Mouse (Mus musculus): ENCODE data around the gene Cntnap5a. TPM values are rescaled to one million over a fixed set of nuclear protein-coding genes. Genes with fewer than 3 reads are reported as not detected.

Cntnap5a gene
- total RNA-seq, 2 experiments from 2014 or later: not detected

DNA sequence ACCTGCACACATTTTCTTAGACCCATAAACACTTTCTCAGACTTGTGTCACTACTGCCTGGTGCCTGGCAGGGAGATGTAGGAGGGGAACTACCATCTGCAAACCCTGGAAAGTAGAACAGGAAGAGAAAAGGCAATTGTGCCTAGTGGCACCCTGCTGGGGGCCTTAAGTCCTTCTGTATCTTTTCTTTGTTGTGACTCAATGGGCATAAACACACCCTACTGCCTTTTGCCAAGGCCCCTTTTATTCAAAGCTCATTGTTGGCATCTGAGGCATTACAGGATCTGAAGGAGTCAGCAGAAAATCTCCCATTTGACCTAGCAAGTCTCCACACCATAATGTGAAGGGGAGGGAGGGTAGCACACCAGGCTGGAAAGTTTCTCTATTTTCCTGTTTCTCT lies 682.2 kb downstream of the Cntnap5a start:
- DNase-seq: no peak

DNA sequence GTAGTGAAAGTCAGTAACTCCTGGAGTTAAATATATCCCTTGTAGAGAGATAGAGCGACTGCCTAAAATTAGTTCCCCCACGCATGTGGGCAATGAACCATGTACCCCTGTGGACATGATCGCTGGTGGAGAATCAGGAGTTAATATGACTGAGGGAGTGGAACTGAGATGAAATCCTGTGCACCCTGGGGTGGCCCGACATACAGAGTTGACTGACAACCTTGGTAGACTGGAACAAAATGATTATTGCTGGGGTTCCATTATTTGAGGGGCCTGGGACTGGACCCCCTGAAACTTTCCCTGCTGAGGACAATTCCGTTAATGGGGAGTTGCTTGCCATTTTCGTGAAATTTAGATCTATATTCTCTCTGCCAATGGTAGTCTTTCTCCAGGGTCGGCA lies 683.0 kb downstream of the Cntnap5a start:
- DNase-seq: no peak

DNA sequence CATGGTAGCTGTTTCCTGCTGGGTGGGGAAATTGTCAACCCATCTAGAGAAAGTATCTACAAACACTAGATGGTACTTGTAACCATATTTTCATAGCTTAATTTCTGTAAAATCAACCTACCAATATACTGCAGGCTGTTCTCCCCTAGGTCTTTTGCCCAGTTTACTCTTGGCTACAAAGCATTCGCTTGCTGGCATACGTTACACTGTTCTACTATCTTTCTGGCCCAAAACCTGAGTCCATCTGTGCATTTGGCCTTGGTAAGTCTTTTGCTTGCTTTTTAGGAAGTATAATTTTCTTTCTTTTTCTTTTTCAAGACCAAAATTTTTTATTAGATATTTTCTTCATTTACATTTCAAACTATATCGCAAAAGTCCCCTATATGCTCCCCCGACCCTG lies 686.3 kb downstream of the Cntnap5a start:
- DNase-seq: no peak

DNA sequence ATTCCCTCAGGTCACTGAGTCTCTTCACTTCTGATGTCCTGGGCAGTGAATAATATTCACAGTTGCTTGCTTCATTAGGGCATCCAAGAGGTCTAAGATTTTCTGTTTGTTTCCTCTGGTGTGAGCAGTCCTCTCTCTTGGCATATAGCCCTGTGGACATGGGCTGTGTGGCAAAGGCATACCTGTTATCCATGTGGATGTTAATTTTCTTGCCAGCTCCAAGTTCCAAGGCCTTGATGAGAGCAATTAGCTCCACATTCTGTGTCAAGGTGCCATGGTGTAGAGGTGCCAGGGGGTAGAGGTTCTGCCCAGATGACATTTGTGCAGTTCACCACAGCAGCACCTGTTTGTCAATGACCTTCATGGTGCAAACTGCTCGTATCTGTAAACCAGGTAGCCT lies 689.0 kb downstream of the Cntnap5a start:
- DNase-seq: no peak

DNA sequence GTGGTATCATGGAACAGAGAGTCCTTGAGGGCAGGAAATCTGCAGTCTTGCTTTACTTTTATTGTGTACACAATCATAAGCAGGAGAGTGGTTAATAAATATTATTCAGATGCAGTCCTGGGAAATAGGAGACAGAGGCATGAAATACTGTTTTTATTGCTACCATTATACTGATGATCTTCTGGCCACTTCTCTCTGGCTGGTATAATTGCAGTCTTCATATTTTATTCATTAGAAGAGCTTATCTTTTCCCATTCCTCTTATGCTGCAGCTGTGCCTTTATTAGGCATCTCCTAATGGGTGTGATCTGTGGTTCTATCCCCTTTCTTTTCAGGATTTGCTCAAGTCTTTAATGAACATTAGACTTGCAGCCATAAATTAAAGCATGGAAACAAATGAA lies 707.8 kb downstream of the Cntnap5a start:
- DNase-seq: no peak

DNA sequence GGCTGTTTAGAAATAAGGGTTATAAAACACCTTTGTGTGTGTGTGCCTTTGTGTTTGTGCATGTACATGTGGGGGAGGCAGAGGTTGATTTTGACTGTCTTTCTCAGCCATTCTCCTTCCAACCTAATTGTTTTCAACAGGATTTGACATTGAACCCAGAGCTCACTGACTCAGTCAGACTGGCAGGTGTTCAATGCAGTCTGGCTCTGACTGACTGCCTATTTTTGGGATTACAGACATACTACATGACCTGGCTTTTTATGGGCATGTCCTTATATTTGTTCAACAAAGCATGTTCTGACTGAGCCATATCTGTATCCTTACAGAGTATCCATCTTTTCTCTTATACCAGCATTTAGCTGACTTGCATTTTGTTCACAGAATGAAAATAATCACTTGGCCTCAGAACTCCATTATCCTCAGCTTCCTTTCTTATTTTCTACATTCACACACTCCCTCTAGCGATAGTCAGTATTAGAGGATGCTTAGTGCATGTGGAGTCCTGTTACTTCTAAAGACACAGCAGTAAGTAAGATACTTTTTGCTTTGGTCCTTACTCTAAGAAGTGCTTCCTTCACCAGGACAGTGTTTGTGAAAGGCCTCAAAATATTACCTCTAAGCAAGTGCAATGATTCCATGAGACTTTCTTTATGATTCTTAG lies 717.6 kb downstream of the Cntnap5a start:
- no peak for DNase-seq

DNA sequence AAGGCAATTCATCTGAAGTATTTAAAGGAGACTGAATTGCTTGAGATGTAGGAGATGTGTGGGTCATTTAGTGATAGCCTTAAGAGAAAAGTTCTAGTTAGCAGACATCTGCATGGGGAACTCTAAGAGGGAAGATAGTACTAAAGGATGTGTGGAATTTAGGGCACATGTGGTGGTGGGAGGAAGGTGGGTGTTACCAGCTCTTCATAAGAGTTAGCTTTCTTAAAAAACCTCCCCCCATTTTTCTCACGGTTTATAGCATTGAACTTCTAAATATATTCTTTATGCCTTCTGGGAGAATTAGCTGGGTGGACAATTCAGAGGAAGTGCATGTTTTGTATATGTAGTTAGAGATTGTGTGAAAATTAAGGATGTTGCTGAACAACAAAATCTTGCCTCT lies 725.3 kb downstream of the Cntnap5a start:
- DNase-seq: no peak

DNA sequence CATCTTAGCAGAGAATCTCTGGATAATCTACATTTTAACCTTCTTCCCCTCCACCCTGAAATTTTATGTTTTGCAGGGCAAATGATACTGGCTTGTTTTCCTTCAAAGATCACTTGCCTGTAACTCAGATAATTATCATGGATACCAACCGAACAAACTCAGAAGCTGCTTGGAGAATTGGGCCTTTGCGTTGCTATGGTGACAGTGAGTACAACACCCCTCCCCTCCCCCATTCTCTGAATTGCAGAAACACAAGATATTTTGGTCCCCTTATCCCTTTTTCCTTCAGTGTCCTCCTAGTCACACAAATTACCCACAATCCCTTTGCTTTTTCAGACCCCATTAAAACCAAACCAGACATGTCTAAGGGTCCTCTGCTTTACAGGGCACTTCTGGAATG lies 743.8 kb downstream of the Cntnap5a start:
- DNase-seq: no peak

DNA sequence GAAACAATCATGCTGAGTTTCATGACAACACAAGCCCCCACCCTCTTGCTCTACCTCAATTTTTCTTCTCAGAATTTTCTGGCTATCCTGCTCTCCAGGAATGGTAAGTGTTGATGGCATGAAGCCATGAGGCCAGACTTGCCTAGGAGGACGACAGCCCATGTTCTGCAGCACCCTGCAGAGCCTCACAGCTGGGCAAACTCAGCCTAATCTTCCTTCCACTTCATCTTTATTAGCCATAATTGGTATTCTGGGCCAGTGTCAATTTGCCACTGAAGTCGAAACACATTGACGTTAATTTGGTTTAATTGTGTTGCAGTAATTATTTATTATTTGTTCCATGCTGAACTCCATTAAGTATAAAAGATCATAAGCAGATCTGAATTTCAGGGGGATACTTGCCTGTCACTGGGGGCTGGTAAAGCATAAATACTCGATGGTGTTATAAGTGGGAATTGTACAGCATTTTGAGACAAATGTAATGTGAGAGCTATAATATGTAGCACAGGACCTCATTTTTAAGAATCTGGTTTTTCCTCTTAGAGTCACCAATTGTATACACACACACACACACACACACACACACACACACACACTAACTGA lies 770.7 kb downstream of the Cntnap5a start:
- no peak for DNase-seq

DNA sequence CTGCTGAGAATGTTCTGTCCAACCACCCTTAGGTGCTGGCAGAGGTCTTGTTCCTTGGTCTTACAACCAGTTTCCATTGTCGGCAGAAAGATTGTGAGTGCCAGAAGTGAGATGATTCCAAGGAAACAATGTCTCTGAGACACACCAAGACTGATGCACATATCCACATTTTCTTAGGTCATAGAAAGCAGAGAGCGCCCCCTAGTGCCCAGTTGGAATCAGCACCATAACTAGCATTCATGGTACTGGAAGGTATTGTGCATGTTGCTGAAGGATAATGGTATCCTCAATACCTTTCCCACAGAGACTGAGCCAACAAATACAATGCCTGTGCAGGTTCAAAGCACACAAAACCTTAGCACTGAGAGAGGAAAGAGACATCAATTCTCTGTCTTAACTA lies 793.1 kb downstream of the Cntnap5a start:
- DNase-seq: no peak

DNA sequence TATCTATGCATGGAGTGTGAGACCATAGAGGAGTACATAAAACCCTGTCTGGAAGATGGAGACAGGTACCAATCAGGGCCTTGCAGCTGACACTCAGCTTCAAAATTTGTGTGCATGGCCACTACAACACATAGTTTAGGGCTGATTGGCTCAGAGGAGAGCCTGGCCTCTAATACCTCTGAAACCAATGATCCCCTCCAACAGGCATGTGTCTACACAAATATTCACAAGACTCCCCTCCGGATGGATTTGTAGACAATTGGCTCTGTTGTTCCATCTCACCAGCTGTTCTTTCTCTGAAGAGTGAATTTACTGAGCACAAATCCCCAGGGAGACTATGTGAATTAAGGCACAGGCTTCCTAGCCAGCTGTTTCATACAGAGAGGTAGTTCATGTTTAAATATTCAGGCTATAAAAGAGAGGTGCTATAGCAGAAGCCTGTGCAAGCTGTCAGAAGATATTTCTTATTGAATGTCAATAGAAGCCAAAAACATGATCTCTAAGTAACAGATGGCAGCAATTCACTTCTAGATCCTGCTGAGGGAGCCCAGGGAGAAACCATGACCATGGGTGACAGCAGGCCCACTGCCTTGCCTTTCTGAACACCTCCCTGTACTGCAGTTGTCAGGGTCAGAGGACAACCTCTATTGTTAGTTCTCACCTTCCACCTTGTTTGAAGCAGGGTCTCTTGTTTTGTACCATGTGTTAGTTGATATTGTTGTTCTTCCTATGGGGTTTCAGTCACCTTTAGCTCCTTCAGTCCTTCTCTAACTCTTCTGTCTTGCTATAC lies 804.4 kb downstream of the Cntnap5a start:
- DNase-seq: no peak

DNA sequence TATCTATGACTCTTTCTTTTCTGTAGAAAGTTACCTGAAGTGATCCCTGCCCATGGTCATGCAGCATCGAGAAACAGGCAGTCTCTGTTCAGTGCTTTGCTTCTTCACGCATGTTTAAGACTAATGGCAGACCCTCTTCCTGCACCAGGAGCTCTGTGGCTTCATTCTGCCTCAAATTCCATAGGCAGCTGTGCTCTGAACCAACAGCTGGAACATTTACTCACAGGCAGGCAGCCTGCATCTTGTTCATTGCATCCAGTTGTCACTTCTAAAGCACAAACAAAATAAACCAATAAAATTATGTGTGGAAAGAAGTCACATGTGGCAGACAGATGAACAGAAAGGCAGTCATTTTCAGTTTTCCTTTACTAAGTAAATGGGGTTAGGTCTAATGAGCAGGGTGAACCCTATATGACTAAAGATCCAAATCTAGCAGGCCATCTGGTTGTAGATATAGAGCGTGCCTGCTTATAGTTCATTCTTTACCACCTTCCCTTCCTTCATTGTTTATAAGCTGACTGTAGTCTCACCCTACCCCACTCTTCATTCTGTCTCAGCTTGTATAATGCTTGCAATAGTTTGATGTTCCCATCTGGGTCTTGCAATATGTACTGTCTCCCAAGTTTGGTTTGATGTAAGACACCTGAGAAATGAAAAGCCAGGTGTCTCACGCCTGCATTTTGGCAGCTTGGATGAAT lies 893.6 kb downstream of the Cntnap5a start:
- no peak for DNase-seq

DNA sequence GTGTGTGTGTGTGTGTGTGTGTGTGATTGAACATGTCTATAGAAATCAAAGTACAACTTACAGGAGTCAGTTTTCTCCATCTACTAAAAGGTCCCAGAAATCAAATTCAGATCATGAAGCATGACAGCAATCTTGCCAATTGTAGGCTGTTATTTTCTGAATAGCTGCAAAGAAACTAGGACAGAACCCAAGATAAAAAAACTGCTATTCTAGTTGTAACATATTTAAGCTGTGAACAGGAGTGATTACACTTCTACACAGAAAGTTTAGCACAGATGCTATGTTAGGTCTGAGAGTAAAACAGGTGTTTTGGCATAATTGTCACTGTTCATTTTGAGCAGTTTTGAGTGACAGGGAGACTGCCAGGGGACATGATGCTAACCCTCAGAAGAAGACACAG lies 931.7 kb downstream of the Cntnap5a start:
- DNase-seq: no peak

Small RNA genes lying within 50 kb of the gene (microRNA-seq; reads per million reads assigned to microRNA genes)
- 0 reads per million in 2 experiments for gene Gm23393 (ENCODE audit: borderline replicate concordance in 2 of 2)

Data from gastrocnemius, postnatal 25 days (tissue).